In the genomic region with DNA sequence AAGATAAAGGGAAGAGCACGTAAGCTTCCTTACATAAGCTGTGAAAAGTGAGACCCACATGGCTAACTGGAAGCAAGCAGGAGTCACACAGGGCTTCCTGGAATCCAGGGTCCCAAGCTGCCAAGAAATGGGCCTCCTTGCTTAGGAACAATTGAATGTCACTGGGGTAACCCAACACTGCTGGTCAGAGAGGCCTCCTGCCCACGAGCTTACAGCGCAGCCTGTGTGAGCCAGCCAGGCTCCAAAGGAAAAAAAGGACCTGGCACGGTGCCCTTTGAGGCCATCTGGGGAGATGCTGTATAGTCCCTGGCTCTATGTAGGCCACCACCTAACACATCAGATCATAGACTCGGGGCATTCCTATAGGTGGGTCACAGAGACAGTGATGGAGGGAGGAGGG, we compare ENCODE assay signal across 8 mouse cellular contexts. TPM values are rescaled to one million over a fixed set of nuclear protein-coding genes. Genes with fewer than 3 reads are reported as not detected.
DNase-seq lines count a peak whose midpoint lies in the region; ATAC-seq lines count a peak whose summit lies in the region.

No protein-coding gene starts in this region.

- DNase-seq in heart, adult 11 months, result peak; percentile 98
- no peak for DNase-seq in heart, embryonic 10.5 days (ENCODE audit: low spot score)
- peak; percentile 34 for DNase-seq in urinary bladder, postnatal 25 days (ENCODE audit: low spot score)
- no peak for DNase-seq in urinary bladder, postnatal 10 days (ENCODE audit: low spot score)
- peak; percentile 77 for DNase-seq in right cerebral cortex, postnatal 14 days
- DNase-seq in urinary bladder, postnatal 36 days (ENCODE audit: low spot score in 2 of 2), result no peak

- no peak overlapping the region for H3K4me2 ChIP-seq in heart, embryonic 15.5 days

- H3K27me3 ChIP-seq in heart, embryonic 10.5 days (ENCODE audit: insufficient read depth, poor library complexity, severe bottlenecking), result no peaks in the 10 kb centered on the region
- H3K27me3 ChIP-seq in heart, embryonic 15.5 days, result no peaks in the 10 kb centered on the region

- H3K4me1 ChIP-seq in heart, embryonic 10.5 days, result peaks cover 23% of the 10 kb centered on the region
- peaks cover 25% of the 10 kb centered on the region for H3K4me1 ChIP-seq in heart, embryonic 15.5 days (replicated peaks)

- H3K36me3 ChIP-seq in heart, embryonic 10.5 days, result no peaks in the 10 kb centered on the region
- H3K36me3 ChIP-seq in heart, embryonic 15.5 days, result no peaks in the 10 kb centered on the region

- H3K9me3 ChIP-seq in heart, embryonic 10.5 days, result no peaks in the 10 kb centered on the region
- H3K9me3 ChIP-seq in heart, embryonic 15.5 days (replicated peaks), result no peaks in the 10 kb centered on the region

- H3K9ac ChIP-seq in heart, embryonic 15.5 days, result no peak overlapping the region

- peak; percentile 33; the same call in 1 of the 2 replicates for ATAC-seq in heart, embryonic 15.5 days (replicated peaks; ENCODE audit: insufficient number of reproducible peaks, insufficient read depth, low FRiP score, low read depth)
- no peak for ATAC-seq in granulocyte monocyte progenitor cell, adult 5-6 weeks (replicated peaks; ENCODE audit: poor library complexity, severe bottlenecking)

- no peak overlapping the region for H3K4me3 ChIP-seq in heart, embryonic 10.5 days
- no peak overlapping the region for H3K4me3 ChIP-seq in heart, embryonic 15.5 days

- 79% methylated on average over 5 of the region's 5 CpGs for WGBS in heart, embryonic 10.5 days
- WGBS in heart, embryonic 15.5 days, result 40% methylated on average over 5 of the region's 5 CpGs

- no peak overlapping the region for H3K27ac ChIP-seq in heart, embryonic 10.5 days
- H3K27ac ChIP-seq in heart, embryonic 15.5 days, result peak overlapping the region; percentile 48; the same call in 1 of the 2 replicates

RNA-seq across cellular contexts. Expression of a gene that starts 24.3 kb away (rescaled TPM):
- polyA plus RNA-seq in heart, embryonic 10.5 days (2016; fragmentation: Nextera tagmentation; extraction: Ambion mirVana), result 11.4 and 13.6 TPM in 2 replicates
- 11.7 and 12.7 TPM in 2 replicates for polyA plus RNA-seq in heart, embryonic 15.5 days (2015; fragmentation: Nextera tagmentation; extraction: Ambion mirVana)
- 12.3 and 19.3 TPM in 2 replicates for total RNA-seq in granulocyte monocyte progenitor cell, adult 5-6 weeks (2014; fragmentation: Nextera tagmentation)
- total RNA-seq in granulocyte monocyte progenitor cell, adult 5-6 weeks (2017), result 5.0 and 13.1 TPM in 2 replicates

RNA-seq across cellular contexts. Expression of a gene that starts 48.2 kb away (rescaled TPM):
- 23.0 and 26.0 TPM in 2 replicates for polyA plus RNA-seq in heart, embryonic 10.5 days (2016; fragmentation: Nextera tagmentation; extraction: Ambion mirVana)
- polyA plus RNA-seq in heart, embryonic 15.5 days (2015; fragmentation: Nextera tagmentation; extraction: Ambion mirVana), result 14.9 and 21.5 TPM in 2 replicates
- 39.4 and 54.4 TPM in 2 replicates for total RNA-seq in granulocyte monocyte progenitor cell, adult 5-6 weeks (2014; fragmentation: Nextera tagmentation)
- total RNA-seq in granulocyte monocyte progenitor cell, adult 5-6 weeks (2017), result 21.1 and 22.0 TPM in 2 replicates

Comparison
In these comparisons a context has a peak if more than half of its experiments do, and no peak if none do; other contexts are left out.
1. DNase-seq: peak in heart, adult 11 months (single experiment), urinary bladder, postnatal 25 days (single experiment) and right cerebral cortex, postnatal 14 days (single experiment); none in heart, embryonic 10.5 days (single experiment), urinary bladder, postnatal 10 days (single experiment) and urinary bladder, postnatal 36 days (0 of 2).